Mouse (Mus musculus): ENCODE results near the gene Tmem14a.

DNA sequence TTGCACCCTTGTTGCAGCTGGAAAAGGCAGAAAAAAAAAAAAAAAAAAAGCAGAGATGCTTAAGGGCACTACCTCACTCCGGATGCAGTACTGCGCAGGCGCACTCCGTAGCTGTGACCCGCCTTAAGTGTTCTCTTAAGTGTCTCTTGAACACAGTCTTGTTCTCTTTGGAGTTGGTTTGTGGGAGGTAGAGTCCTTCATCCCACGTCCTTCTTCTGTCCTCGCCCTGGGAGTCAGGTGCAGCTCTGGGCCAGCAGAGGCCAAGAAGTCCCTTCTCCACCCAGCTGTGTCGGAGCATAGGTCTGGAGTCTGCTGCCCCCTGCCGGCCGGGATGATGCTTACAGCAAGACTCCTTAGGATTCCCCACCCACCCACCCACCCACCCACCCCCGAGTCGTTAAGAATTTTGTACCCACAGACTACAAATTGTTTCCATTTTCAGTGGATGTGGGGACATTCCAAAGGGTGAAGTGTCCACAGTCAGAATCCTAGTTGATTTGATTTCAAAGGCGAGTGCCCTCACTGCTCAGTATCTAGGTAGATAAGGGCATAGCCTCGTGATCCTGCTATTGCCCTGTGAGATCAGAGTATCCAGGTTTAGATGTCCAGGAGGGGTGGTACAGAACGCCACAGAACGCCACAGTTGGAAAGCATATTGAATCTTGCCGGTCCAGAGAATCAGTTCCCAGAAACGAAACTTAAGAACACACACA lies 53.1 kb downstream of the Tmem14a start:
- TF ChIP-seq CTCF (IDR thresholded peaks at IDR 0.05; ENCODE audit: extremely low read depth, insufficient read depth, low read length) (peak; percentile 57), POLR2A (IDR thresholded peaks at IDR 0.05; ENCODE audit: extremely low read depth, insufficient read depth, low read length) (no peak)

Measured in cortical plate, adult 2 months (tissue).